In genomic region chr14:21987660-21988576, GRCm38 (mm10) we compare ENCODE assay signal across 9 mouse cellular contexts. TPM values are rescaled to one million over a fixed set of nuclear protein-coding genes. Genes with fewer than 3 reads are reported as not detected.
DNase-seq lines count a peak whose midpoint lies in the region; ATAC-seq and TF ChIP-seq lines count a peak whose summit lies in the region.
"Had no signal": no experiment of that assay in that cellular context is flagged by ENCODE, and none has a peak within 500 bp of the region (broad histone marks: within the 10 kb centered on the region; RNA-seq: fewer than 3 reads in every experiment).

No protein-coding gene starts in this region.

- H3K4me1 ChIP-seq in spleen, adult 2 months (ENCODE audit: control insufficient read depth, insufficient read depth, insufficient read length), result peaks cover 7% of the 10 kb centered on the region; the same call in 1 of the 2 replicates
- peaks cover 30% of the 10 kb centered on the region for H3K4me1 ChIP-seq in embryonic facial prominence, embryonic 15.5 days
- H3K4me1 ChIP-seq in heart, embryonic 10.5 days, result peaks cover 49% of the 10 kb centered on the region
- H3K4me1 ChIP-seq in kidney, postnatal 0 days (replicated peaks; ENCODE audit: insufficient read depth, low read length), result peaks cover under 1% of the 10 kb centered on the region; the same call in 1 of the 2 replicates
- peaks cover 15% of the 10 kb centered on the region for H3K4me1 ChIP-seq in liver, embryonic 11.5 days (replicated peaks; ENCODE audit: control insufficient read depth, insufficient read depth, low read length)
- H3K4me1 ChIP-seq in stomach, postnatal 0 days (replicated peaks; ENCODE audit: control insufficient read depth, insufficient read depth), result no peaks in the 10 kb centered on the region; the same call in 1 of the 2 replicates

- no peak for TF ChIP-seq POLR2A in spleen, adult 2 months (IDR thresholded peaks at IDR 0.05; ENCODE audit: low read depth, low read length)

- H3K4me3 ChIP-seq in spleen, adult 2 months (ENCODE audit: extremely low read depth, insufficient read depth, insufficient read length), result peak overlapping the region; percentile 50; the same call in 1 of the 2 replicates
- H3K4me3 ChIP-seq in embryonic facial prominence, embryonic 15.5 days (replicated peaks), result peak overlapping the region; percentile 77
- peak overlapping the region; percentile 77 for H3K4me3 ChIP-seq in heart, embryonic 10.5 days
- H3K4me3 ChIP-seq in kidney, postnatal 0 days (replicated peaks; ENCODE audit: low read depth, low read length), result peak overlapping the region; percentile 67
- H3K4me3 ChIP-seq in liver, embryonic 11.5 days (ENCODE audit: low read depth, low read length), result peak overlapping the region; percentile 56
- H3K4me3 ChIP-seq in stomach, postnatal 0 days (ENCODE audit: low read depth, low read length), result peak overlapping the region; percentile 90

- TF ChIP-seq CTCF in spleen, adult 2 months (IDR thresholded peaks at IDR 0.05; ENCODE audit: extremely low read depth, insufficient read depth, insufficient read length, insufficient replicate concordance), result no peak
- TF ChIP-seq CTCF in kidney, postnatal 0 days (IDR thresholded peaks at IDR 0.05; ENCODE audit: low read depth), result peak; percentile 34
- peak; percentile 51 for TF ChIP-seq CTCF in stomach, postnatal 0 days (IDR thresholded peaks at IDR 0.05; ENCODE audit: low read depth)

- no peaks in the 10 kb centered on the region for H3K9me3 ChIP-seq in embryonic facial prominence, embryonic 15.5 days (replicated peaks)
- no peaks in the 10 kb centered on the region for H3K9me3 ChIP-seq in heart, embryonic 10.5 days
- H3K9me3 ChIP-seq in kidney, postnatal 0 days (replicated peaks; ENCODE audit: low read length), result no peaks in the 10 kb centered on the region
- no peaks in the 10 kb centered on the region for H3K9me3 ChIP-seq in liver, embryonic 11.5 days (ENCODE audit: control insufficient read depth, low read length)
- H3K9me3 ChIP-seq in stomach, postnatal 0 days (ENCODE audit: control insufficient read depth, low read length), result no peaks in the 10 kb centered on the region

- peak overlapping the region; percentile 87 for H3K9ac ChIP-seq in embryonic facial prominence, embryonic 15.5 days
- peak overlapping the region; percentile 87 for H3K9ac ChIP-seq in kidney, postnatal 0 days (ENCODE audit: low read depth, low read length)
- H3K9ac ChIP-seq in liver, embryonic 11.5 days (ENCODE audit: low read depth, low read length), result peak overlapping the region; percentile 51
- peak overlapping the region; percentile 96 for H3K9ac ChIP-seq in stomach, postnatal 0 days (ENCODE audit: low read length)

- peak in 1 of 2 experiments; percentile 46 for DNase-seq in spleen, adult 2 months (ENCODE audit: low read depth in 1 of 2, low spot score in 2 of 2)
- DNase-seq in spleen, adult 12 weeks (ENCODE audit: low spot score), result no peak
- DNase-seq in heart, embryonic 10.5 days (ENCODE audit: low spot score), result peak; percentile 98
- peak; percentile 100 for DNase-seq in kidney, postnatal 0 days (ENCODE audit: low spot score)
- peak; percentile 78 for DNase-seq in liver, embryonic 11.5 days (ENCODE audit: low spot score)
- DNase-seq in naive thymus-derived CD4-positive, alpha-beta T cell, adult 2 months (ENCODE audit: low read depth), result peak; percentile 19
- DNase-seq in stomach, postnatal 0 days (ENCODE audit: low spot score), result peak; percentile 98

- peak overlapping the region; percentile 73 for H3K4me2 ChIP-seq in embryonic facial prominence, embryonic 15.5 days (replicated peaks)
- peak overlapping the region; percentile 65 for H3K4me2 ChIP-seq in kidney, postnatal 0 days (ENCODE audit: low read length)
- H3K4me2 ChIP-seq in liver, embryonic 11.5 days, result peak overlapping the region; percentile 70
- peak overlapping the region; percentile 94 for H3K4me2 ChIP-seq in stomach, postnatal 0 days (replicated peaks; ENCODE audit: low read depth)

- WGBS in spleen, adult 2 months, result under 1% methylated on average over 72 of the region's 74 CpGs
- WGBS in embryonic facial prominence, embryonic 15.5 days, result 0% methylated on average over 74 of the region's 74 CpGs
- under 1% methylated on average over 74 of the region's 74 CpGs for WGBS in heart, embryonic 10.5 days
- under 1% methylated on average over 72 of the region's 74 CpGs for WGBS in kidney, postnatal 0 days
- under 1% methylated on average over 74 of the region's 74 CpGs for WGBS in liver, embryonic 11.5 days
- WGBS in stomach, postnatal 0 days, result under 1% methylated on average over 74 of the region's 74 CpGs

- H3K27me3 ChIP-seq in spleen, adult 2 months (ENCODE audit: control insufficient read depth, insufficient read depth, low read length), result peaks cover 35% of the 10 kb centered on the region
- H3K27me3 ChIP-seq in embryonic facial prominence, embryonic 15.5 days, result no peaks in the 10 kb centered on the region
- peaks cover 52% of the 10 kb centered on the region for H3K27me3 ChIP-seq in heart, embryonic 10.5 days (ENCODE audit: insufficient read depth, poor library complexity, severe bottlenecking)
- H3K27me3 ChIP-seq in kidney, postnatal 0 days (ENCODE audit: insufficient read depth, low read length), result no peaks in the 10 kb centered on the region
- H3K27me3 ChIP-seq in liver, embryonic 11.5 days (replicated peaks; ENCODE audit: control insufficient read depth, insufficient read depth, low read length), result peaks cover 96% of the 10 kb centered on the region
- no peaks in the 10 kb centered on the region for H3K27me3 ChIP-seq in stomach, postnatal 0 days (ENCODE audit: control insufficient read depth, insufficient read depth, low read length)

- peak; percentile 83 for TF ChIP-seq EP300 in stomach, postnatal 0 days (optimal IDR thresholded peaks at IDR 0.05)

- 0 out of 2 replicates have a peak, but pooled peaks cover 2% of the 10 kb centered on the region for H3K36me3 ChIP-seq in spleen, adult 2 months (ENCODE audit: control insufficient read depth, insufficient read depth, low read length)
- H3K36me3 ChIP-seq in embryonic facial prominence, embryonic 15.5 days, result 0 out of 2 replicates have a peak, but pooled peaks cover 5% of the 10 kb centered on the region
- H3K36me3 ChIP-seq in heart, embryonic 10.5 days, result peaks cover 10% of the 10 kb centered on the region; the same call in 1 of the 2 replicates
- peaks cover 11% of the 10 kb centered on the region for H3K36me3 ChIP-seq in kidney, postnatal 0 days (ENCODE audit: insufficient read depth, low read length)
- H3K36me3 ChIP-seq in liver, embryonic 11.5 days (ENCODE audit: control insufficient read depth, insufficient read depth, low read length), result no peaks in the 10 kb centered on the region
- H3K36me3 ChIP-seq in stomach, postnatal 0 days (ENCODE audit: control insufficient read depth, insufficient read depth, low read length), result peaks cover 11% of the 10 kb centered on the region; the same call in 1 of the 2 replicates
- H3K36me3 ChIP-seq: G1E had no signal

- H3K27ac ChIP-seq in spleen, adult 2 months (ENCODE audit: insufficient read depth, low read length), result peak overlapping the region; percentile 50; the same call in 1 of the 2 replicates
- peak overlapping the region; percentile 98 for H3K27ac ChIP-seq in embryonic facial prominence, embryonic 15.5 days (replicated peaks)
- H3K27ac ChIP-seq in heart, embryonic 10.5 days, result peak overlapping the region; percentile 88
- H3K27ac ChIP-seq in kidney, postnatal 0 days, result peak overlapping the region; percentile 99
- peak overlapping the region; percentile 85 for H3K27ac ChIP-seq in liver, embryonic 11.5 days (ENCODE audit: low read depth, low read length)
- peak overlapping the region; percentile 99 for H3K27ac ChIP-seq in stomach, postnatal 0 days (replicated peaks)

- peak; percentile 89 for ATAC-seq in embryonic facial prominence, embryonic 15.5 days (ENCODE audit: insufficient number of reproducible peaks, low FRiP score, low TSS enrichment, low read depth)
- peak; percentile 81 for ATAC-seq in kidney, postnatal 0 days (replicated peaks; ENCODE audit: low FRiP score, low read depth)
- ATAC-seq in liver, embryonic 11.5 days (replicated peaks; ENCODE audit: low FRiP score), result peak; percentile 48
- ATAC-seq in stomach, postnatal 0 days (ENCODE audit: low FRiP score, low TSS enrichment), result peak; percentile 84

RNA-seq across cellular contexts. Expression of gene Zfp503, which starts 1.5 kb away (rescaled TPM):
- polyA plus RNA-seq in spleen, adult 2 months (2012; rRNA removed), result 8.8 and 13.9 TPM in 2 replicates
- polyA plus RNA-seq in embryonic facial prominence, embryonic 15.5 days (2015; fragmentation: Nextera tagmentation; extraction: Ambion mirVana), result 26.1 and 27.0 TPM in 2 replicates
- 3.2 and 13.4 TPM in 2 replicates for polyA plus RNA-seq in heart, embryonic 10.5 days (2016; fragmentation: Nextera tagmentation; extraction: Ambion mirVana)
- 34.2 and 41.4 TPM in 2 replicates for polyA plus RNA-seq in kidney, postnatal 0 days (2015; fragmentation: Nextera tagmentation; extraction: Ambion mirVana)
- 3.1 and 4.1 TPM in 2 replicates for polyA plus RNA-seq in liver, embryonic 11.5 days (2014; fragmentation: Nextera tagmentation; extraction: Ambion mirVana)
- polyA plus RNA-seq in stomach, postnatal 0 days (2015; fragmentation: Nextera tagmentation; extraction: Ambion mirVana), result 10.0 and 11.3 TPM in 2 replicates

RNA-seq across cellular contexts. Expression of gene Lrmda, which starts 31.6 kb away (rescaled TPM):
- polyA plus RNA-seq in spleen, adult 2 months (2012; rRNA removed), result 0.37 and 0.68 TPM in 2 replicates
- polyA plus RNA-seq in embryonic facial prominence, embryonic 15.5 days (2015; fragmentation: Nextera tagmentation; extraction: Ambion mirVana), result 0.39 and 0.64 TPM in 2 replicates
- 0.60 and 1.1 TPM in 2 replicates for polyA plus RNA-seq in heart, embryonic 10.5 days (2016; fragmentation: Nextera tagmentation; extraction: Ambion mirVana)
- polyA plus RNA-seq in kidney, postnatal 0 days (2015; fragmentation: Nextera tagmentation; extraction: Ambion mirVana), result 0.83 and 1.3 TPM in 2 replicates
- polyA plus RNA-seq in liver, embryonic 11.5 days (2014; fragmentation: Nextera tagmentation; extraction: Ambion mirVana), result 0.30 and 0.53 TPM in 2 replicates
- 0.39 and 0.46 TPM in 2 replicates for polyA plus RNA-seq in stomach, postnatal 0 days (2015; fragmentation: Nextera tagmentation; extraction: Ambion mirVana)
- polyA plus RNA-seq: G1E had no signal
